Mouse (Mus musculus): ENCODE measurements around the gene Gys1.
A peak's percentile ranks its signal among the peaks of the same experiment; 100 is the strongest.
"Not testable (repeated sequence)": the region's sequence is repeated elsewhere in the genome, so short reads cannot be mapped to it uniquely, and the experiment has no call there.

Gys1 gene

DNA sequence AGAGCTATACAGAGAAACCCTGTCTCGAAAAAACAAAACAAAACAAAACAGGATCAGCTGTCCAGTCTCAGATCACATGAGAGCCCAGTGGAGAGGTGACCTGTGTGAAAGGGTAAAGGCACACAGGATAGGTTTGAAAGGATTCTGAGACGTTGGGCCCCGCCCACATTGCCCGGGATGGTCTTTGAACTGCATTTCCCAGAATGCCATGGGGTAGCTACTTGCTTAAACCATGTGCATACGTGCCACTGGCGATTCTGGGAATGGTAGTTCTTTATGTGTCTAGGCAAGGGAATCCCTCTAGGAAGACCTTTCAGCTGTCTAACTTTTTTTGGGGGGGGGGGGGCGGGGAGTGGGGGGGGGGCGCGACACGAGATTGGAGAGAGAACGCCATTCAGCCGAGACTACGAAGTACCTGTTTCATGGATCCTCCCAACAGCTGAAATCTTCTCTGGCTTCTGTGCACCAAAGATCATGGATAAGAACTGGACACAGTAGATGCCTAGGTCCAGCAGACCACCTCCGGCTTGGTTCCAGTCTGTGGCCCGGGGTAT lies 46.8 kb downstream of the Gys1 start, which contains the start of gene Tulp2:
Gene Tulp2 (plus strand): TSS at position 504 of the 554 bp plus-strand sequence.
- peak; percentile 68 to 74 for DNase-seq

DNA sequence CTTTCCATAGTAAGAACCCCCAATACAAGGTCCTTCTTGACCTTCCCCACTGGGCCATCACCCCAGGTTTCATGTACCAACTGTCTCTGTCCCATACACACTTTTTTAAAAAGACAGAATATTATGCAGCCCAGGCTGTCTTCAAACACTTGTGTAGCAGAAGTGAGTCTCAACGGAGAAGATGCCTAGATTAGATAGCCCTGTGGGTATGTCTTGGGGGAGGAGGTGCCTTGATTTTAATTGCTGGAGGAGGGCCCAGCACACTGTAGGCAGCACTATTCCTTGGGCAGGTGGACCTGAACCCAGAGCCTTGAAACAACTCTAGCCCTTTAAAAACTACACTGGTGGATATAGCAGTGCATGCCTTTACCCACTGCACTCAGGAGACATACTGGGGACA lies 47.5 kb downstream of the Gys1 start:
- DNase-seq: no peak

DNA sequence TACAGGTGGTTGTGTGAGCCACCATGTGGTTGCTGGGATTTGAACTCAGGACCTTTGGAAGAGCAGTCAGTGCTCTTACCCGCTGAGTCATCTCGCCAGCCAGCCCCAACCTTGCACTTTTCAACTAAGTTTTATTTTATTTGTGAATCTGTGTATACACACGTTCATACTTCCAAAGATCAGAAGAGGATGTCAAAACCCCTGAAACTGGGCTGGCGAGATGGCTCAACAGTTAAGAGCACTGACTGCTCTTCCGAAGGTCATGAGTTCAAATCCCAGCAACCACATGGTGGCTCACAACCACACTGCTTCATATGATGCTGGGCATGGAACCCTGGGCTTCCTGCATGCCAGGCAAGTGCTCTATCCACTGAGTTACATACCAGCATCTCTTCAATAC lies 50.3 kb downstream of the Gys1 start:
- DNase-seq: not testable (repeated sequence)

DNA sequence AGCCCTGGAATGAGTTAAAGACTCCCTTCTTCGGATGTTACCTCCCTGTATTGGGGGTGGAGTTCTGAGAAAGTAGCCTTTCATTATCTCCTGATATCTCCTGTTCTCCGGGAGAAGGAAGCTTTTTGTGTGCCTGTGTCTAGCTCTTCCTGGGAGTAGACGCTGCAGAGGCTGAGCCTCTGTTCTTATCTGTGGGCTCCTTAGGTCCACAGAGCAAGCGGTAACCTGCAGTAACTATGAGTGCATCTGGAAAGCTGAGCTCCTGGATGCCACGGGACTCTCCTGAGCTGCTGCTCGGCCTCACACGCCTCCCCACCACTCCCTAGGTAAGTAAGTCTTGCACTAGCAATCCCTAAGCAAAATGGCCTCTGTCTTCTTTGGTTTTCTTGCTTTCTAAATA lies 51.5 kb downstream of the Gys1 start:
- no peak for DNase-seq

DNA sequence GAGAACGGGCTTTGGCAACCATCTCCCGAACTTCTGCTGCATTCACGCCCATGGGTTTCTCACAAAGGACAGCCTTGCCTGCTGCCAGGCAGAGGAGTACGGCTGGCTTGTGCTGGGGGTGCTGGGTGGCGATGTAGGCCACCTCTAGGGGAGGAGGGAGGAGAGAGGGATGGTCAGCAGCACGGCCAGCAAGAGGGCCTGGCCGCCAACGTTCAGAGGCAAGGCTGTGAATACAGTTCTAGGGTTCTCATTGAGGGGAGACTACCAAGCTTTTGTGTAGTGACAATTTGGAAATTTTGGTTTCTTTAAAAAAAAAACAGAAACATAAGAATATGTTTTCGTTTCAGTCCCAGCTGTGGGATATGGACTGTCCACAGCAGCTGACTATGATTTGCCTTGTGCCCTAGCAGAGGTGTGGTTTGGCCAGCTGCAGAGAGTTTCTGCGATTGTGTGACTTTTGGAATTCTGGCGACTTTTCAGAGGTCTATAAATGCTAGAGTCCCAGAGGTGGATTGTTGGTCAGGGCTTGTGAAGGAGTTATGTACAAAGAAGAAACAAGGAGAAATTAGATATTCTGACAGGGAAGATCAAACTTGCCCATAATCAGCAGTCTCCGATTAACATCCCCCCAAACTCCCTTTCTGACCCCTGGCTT lies 52.2 kb downstream of the Gys1 start, which contains the start of gene Gm45808:
Gene Gm45808 (minus strand): TSS at position 51 of the 655 bp plus-strand sequence.
- no peak for DNase-seq

DNA sequence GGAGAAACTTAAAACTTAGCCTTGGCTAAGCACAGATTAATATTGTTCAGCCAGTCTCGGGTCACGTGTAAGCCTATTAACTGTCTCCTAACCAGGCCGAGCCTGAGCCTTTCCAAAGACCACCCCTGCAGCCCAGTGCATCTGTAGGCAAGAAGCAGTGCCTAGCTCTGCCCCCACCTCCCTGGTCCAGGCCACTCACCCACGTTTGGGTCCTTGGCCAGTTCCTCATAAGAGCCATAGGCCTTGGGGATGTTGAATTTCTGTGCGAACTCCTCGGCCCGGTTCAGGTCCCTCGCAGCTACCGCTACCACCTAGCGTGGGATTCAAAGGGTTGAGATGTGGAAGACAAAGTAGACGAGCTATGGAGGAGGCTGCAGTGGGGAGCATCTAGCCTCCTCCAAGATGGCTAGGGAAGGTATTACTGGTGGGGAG lies 53.2 kb downstream of the Gys1 start:
- DNase-seq: no peak

DNA sequence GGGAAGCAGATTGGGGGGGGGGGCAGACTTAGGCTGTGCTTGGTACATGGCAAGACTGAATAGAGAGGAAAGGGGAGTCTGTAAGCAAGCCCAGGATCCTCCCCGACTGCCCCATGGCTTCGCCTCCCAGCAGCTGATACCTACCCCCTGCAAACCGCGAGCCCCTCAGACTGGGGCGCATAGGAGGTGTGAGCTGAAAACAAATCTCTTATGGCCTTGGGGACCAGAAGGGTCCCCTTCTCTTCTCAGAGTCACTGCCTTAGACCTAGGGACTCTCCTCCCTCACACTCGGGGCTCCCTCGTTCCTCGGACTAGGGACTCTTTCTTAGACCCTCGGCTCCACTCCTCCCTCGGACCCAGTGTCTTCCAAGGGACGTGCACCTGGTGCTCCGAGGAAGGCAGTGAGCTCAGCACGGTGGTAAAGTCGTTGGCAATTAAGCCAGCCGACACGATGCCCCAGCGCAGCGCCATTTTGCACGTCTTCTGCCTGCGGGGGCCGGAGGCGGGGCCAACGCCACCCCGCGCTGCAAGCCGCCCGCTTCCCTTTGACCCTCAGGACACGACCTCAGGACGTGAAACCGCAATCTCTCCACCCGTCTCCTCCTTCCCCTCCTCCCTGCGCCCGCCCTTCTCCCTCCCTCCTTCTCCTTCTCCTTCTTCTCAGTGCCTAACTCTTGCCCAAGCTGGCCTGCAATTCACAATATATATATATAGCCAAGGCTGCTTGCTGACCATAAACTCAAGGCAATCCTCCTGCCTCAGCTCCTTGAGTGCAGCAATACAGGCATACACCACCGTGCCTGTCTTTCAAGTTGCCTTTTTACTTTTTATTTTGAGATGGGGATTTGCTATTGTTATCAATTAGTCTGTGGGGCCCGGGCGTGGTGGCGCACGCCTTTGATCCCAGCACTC lies 53.9 kb downstream of the Gys1 start, which contains the start of gene Dhdh:
Gene Dhdh (minus strand): TSS at position 513 of the 912 bp plus-strand sequence.
- peak; percentile 38 to 41 for DNase-seq

DNA sequence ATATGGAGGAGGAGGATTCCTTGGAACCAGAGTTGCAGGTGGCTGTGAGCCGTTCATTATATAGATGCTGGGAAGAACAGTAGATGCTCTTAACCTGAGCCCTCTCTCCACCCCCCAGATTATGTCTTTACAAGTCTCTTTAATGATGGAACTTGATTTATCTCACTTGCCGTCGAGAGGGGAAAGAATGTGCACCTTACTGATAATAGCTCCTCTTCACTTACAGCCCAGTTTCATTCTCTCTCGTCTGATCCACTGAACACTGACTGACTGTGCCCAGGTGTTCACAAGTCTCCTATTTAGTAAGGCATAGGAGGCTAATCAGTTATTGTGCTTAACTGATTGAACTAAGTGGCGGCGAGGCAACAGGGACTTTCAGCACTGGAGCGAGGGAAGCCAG lies 54.9 kb downstream of the Gys1 start:
- DNase-seq: no peak

DNA sequence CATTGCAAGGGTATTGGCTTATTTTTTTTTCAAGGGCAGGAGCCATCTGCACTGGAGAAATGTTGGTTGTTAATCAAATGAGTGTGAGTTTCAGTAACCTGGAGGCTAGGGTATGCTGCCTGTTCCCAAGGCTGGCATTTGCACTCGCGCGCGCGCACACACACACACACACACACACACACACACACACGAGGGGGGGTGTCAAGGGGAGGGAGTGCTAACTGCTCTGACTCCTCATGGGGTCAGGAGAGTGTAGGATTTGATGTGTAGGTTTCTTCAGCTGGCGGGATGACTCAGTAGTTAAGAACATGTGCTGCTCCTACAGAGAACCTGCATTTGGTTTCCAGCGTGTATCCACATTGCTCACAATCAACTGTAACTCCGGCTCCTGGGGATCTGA lies 56.2 kb downstream of the Gys1 start:
- no peak for DNase-seq

DNA sequence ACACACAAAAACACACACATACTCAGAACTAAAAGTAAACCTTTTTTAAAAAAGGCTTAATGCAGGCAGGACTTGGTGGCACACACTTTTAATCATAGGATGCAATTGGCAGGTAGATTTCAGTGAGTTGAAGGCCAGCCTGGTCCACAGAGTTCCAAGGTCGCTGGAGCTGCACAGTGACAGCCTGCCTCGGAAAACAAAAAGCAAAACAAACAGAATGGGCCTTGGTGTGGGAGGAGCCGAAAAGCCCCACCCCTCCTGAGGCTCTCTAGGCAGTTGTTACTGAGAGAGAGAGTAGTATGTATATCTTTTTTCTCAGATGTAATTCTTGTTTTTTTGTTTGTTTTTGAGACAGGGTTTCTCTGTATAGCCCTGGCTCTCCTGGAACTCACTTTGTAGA lies 56.6 kb downstream of the Gys1 start:
- no peak for DNase-seq

DNA sequence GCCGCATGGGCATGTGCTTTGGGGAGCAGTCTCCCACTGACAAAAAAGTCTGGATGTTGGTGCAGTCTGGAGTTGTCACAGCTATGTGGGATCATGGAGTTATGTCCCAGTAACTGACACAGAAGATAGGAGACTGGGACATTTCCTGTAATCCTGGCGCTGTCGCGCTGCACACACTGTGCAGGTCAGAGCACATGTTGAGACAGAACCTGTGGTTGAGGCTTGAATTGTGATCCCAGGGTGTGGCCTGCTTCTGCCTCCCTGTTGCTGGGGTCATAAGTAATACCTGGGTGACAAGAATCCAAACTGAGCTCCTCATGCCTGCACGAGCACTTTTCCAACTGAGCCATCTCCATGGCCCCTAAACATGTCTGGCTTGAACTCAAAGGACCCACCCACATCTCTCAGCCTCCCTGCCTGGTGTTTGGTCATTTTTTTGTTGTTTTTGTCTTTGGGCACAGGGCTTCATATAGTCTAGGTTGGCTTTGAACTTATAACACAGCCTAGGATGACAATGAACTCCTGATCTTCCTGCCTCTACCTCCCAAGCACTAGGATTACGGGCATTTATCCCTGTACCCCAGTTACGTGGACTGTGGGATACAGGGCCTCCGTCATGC lies 57.7 kb downstream of the Gys1 start:
- no peak for DNase-seq

DNA sequence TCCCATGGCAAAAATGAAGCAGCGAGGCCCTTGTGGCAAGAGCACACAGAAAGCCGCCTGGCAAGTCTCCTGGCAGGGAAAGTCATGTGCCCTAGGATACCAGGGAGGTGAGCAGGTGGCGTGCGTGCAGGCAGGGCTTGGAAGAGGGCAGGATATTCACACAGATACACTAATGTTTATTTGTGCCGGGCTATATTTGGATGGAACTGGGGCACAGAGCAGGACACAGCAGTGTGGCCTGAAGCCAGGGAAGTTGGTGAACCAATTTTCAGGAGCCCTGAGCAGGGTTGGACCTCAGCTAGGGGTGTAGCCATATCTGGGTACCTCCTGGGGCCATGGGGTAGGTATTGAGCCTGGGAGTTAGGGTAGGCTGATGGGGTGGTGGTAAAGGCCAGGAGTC lies 58.3 kb downstream of the Gys1 start:
- no peak for DNase-seq

DNA sequence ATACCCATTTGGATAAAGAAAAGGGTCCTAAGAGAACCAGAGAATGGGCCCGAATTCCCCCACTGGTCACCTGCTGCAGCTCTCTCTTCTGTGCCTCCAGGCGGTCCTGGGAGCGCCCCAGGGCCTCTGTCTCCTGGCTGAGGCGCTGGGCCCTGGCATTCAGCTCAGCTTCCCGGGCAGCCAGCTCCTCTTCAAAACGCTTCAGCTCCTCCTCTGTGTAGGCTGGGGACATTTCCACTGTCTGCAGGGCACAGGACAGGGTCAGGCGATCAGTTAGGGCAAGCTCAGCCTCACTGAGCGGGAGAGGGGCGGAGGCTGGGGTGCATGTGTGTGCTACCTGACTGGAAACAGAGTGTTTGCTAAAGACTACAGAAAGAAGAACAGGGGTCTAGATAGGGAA lies 59.9 kb downstream of the Gys1 start:
- no peak for DNase-seq

DNA sequence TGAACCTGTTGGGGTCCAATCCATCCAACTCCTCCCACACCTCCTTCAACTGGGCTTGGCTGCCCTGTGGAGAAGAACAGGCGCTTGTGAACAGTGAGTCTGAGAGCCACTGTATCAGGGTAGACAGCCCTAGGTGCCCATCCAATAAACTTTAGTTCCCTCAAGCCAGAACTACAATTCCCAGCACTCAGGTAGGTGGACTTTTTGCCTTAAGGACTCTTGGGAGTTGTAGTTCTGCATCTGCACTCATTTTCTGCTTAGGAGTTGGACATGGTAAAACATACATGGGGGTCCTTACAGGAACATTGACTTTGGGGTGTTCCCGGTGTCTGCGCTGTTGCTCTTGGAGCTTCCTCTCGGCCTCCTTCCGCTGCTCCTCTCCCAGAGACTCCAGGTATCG lies 63.8 kb downstream of the Gys1 start:
- no peak for DNase-seq

Measured in thymus, postnatal 36 days (tissue).